Mouse (Mus musculus) cerebellum, adult 2 months (tissue): ENCODE measurements around the gene Bst1. TPM values are rescaled to one million over a fixed set of nuclear protein-coding genes. Genes with fewer than 3 reads are reported as not detected.
A peak's percentile ranks its signal among the peaks of the same experiment; 100 is the strongest.

Experiments used
- DNase-seq, 2 experiments: peaks; one replicate each; pipeline ENCODE4 v3.0.0; 2021
- H3K27ac ChIP-seq: fragments of 200-500 bp; 2 replicates; pipeline ENCODE4 v1.5.1; 2012; ENCODE audit warnings: low read length, control low read depth, inconsistent platforms; ENCODE audit not compliant: insufficient read depth
- H3K27me3 ChIP-seq: fragments of 200-500 bp; 2 replicates; pipeline ENCODE4 v1.6.1; 2012; ENCODE audit warnings: inconsistent platforms, mild to moderate bottlenecking, low read length, moderate library complexity; ENCODE audit not compliant: control insufficient read depth, insufficient read depth
- H3K4me1 ChIP-seq: fragments of 200-500 bp; 2 replicates; pipeline ENCODE4 v1.6.1; 2011; ENCODE audit warnings: low read length; ENCODE audit not compliant: control insufficient read depth, insufficient read depth
- H3K4me3 ChIP-seq: fragments of 200-500 bp; replicated peaks from 2 replicates; pipeline ENCODE3; 2011; ENCODE audit warnings: mild to moderate bottlenecking, low read depth, low read length, control low read depth; ENCODE audit not compliant: insufficient read depth
- CTCF ChIP-seq: fragments of 200-500 bp; IDR thresholded peaks from 2 replicates; pipeline ENCODE4 v1.5.1; 2011; ENCODE audit warnings: low read depth, mild to moderate bottlenecking, control low read depth, low read length, moderate library complexity, borderline replicate concordance; ENCODE audit not compliant: insufficient read depth
- POLR2A ChIP-seq: fragments of 200-500 bp; IDR thresholded peaks from 2 replicates; pipeline ENCODE4 v1.6.1; 2011; ENCODE audit warnings: low read length, control low read depth, borderline replicate concordance; ENCODE audit not compliant: insufficient read depth
- WGBS: fragments of 180-500 bp; shearing (Covaris S2); methylation state at CpG from one replicate; pipeline ENCODE4 v1.1.7; 2018; 5-methylcytosine and 5-hydroxymethylcytosine counted together
- polyA plus RNA-seq: library from polyadenylated mRNA; depleted of rRNA; stranded (reverse); fragments of >200 nt; gene quantifications from 2 replicates; pipeline ENCODE4 v1.2.3, GENCODE M21; 2012; rRNA removed

Gene Bst1
- polyA plus RNA-seq: 0.17 and 0.28 TPM in 2 replicates

DNA sequence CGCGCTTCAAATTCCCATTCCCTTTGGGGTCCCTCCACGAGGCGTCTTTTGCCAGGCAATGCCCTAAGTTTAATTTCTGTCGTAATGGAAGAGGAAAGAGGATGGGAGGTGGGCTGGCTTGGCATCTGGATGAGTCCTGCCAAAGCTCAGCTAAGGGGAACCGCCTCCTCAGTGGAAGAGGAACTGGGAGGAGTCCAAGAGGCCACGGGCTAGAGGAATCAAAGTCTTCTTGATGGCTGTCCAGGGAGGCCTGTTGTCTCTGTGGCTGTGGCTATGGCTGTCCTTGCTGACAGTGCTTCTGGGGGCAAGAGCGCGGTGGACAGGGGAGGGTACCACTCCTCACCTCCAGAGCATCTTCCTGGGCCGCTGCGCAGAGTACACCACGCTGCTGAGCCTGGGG, at the start of gene Bst1:
Gene Bst1 (plus strand): TSS at position 191 of the 400 bp plus-strand sequence.
- H3K4me1 ChIP-seq: no peaks in the 10 kb centered on the region
- H3K4me3 ChIP-seq: no peak within 1 kb of the TSS
- no peak within 1 kb of the TSS for H3K27ac ChIP-seq
- 43% methylated on average over 12 of the region's 12 CpGs for WGBS
- no peak for DNase-seq
- no peak for TF ChIP-seq POLR2A
- no peak for TF ChIP-seq CTCF
- H3K27me3 ChIP-seq: no peaks in the 10 kb centered on the region

DNA sequence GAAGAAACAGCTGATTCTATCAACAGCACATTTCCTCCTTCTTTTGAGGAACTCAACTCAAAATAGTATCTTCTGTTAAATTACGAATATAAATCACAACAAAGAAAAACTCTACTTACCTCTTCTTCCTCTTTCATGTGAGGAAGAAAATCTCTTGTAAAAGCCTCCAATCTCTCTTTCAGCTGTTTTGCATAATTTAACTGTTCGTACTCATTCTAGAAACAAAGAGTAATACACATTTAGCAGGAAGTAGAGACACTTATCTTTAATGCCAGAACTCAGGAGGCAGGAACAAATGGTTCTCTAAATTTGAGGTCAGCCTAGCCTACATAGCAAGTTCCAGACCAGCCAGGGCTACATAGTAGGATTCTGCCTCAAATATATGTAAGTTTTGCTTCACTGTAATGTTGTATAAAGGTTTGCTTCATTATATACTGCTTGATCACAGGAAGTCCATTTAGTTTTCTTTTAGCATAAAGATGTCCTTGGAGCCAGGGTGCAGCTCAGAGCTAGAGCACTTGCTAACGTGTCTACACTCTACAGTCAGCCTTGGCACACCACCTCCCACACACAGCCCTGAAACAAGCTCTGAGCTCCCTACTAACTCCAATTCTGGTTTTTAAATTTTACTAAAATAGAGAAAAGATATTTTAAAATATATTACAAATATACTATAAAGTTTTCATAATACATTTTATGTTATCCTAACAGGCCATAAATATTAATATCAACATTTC, 47.9 kb upstream of the Bst1 start:
- no peaks in the 10 kb centered on the region for H3K27me3 ChIP-seq
- no peak for TF ChIP-seq POLR2A
- no peak for TF ChIP-seq CTCF
- H3K27ac ChIP-seq: no peak overlapping the region
- no peak for DNase-seq
- H3K4me1 ChIP-seq: no peaks in the 10 kb centered on the region
- 73% methylated on average over 3 of the region's 3 CpGs for WGBS
- H3K4me3 ChIP-seq: no peak overlapping the region

DNA sequence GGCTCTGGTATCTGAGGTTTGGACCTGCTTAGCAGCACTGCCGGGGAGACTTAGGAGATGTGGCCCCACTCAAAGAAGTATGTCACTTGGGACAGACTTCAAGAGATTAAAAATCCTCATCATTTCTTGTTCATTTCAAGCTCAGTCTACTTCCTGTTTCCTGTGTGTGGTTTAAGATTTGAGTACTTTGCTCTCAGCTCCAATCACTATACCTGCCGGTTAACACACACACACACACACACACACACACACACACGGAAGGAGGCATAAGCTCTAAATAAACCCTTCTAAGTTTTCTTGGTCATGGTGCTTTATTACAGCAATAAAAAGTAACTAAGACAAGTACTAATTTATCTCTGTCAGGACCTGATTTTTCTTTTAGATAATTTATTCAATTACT, 47.1 kb upstream of the Bst1 start:
- no peak for DNase-seq

DNA sequence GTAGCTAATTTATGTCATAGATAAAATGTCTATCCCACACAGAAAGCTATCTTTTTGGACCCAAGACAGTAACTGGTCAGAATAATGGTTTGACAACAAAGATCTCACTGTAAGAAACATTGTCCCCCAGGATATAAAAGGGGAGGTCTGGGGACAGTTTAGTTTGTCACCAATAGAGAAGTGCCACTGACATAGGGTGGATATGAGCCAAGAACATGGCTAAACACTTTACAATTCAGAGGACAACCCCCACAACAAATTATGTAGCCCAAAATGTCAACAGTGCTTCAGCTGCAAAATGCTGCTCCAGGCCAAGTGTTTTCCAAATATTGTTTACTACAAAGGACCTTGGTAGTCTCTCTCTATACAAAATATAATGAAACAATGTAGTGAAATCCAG, 42.3 kb upstream of the Bst1 start:
- DNase-seq: no peak
- no peak for TF ChIP-seq POLR2A
- no peak overlapping the region for H3K4me3 ChIP-seq
- H3K27me3 ChIP-seq: no peaks in the 10 kb centered on the region
- no peaks in the 10 kb centered on the region; the same call in 1 of the 2 replicates for H3K4me1 ChIP-seq
- no peak overlapping the region for H3K27ac ChIP-seq

More for the DNA sequence above, 47.1 kb upstream of the Bst1 start:
- 92% methylated on average over 3 of the region's 3 CpGs for WGBS
- no peak overlapping the region for H3K27ac ChIP-seq
- TF ChIP-seq POLR2A: no peak
- TF ChIP-seq CTCF: no peak
- no peak overlapping the region for H3K4me3 ChIP-seq
- H3K4me1 ChIP-seq: no peaks in the 10 kb centered on the region; the same call in 1 of the 2 replicates
- no peaks in the 10 kb centered on the region for H3K27me3 ChIP-seq

DNA sequence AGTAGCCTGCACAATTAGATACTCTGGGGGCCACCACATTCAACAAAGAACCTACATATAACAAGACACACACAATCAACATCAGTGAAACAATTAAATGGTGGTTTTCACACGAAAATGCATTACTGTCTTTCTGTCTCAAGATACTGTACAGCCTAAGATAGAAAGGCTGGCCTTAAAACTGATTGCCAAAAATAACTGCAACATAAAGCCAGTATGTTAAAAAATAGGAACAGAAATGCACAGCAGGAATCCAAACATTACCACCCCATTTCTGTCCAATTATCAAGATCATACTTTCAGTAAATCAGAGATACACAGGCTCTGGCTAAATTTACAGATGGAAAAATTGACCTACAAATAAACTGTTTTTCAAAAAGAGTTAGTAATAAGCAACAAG, 41.7 kb upstream of the Bst1 start:
- H3K4me3 ChIP-seq: no peak overlapping the region
- no peaks in the 10 kb centered on the region for H3K27me3 ChIP-seq
- TF ChIP-seq POLR2A: no peak
- no peak for TF ChIP-seq CTCF
- no peaks in the 10 kb centered on the region; the same call in 1 of the 2 replicates for H3K4me1 ChIP-seq
- no peak for DNase-seq
- 27% methylated on average over 1 of the region's 1 CpGs for WGBS
- H3K27ac ChIP-seq: no peak overlapping the region

DNA sequence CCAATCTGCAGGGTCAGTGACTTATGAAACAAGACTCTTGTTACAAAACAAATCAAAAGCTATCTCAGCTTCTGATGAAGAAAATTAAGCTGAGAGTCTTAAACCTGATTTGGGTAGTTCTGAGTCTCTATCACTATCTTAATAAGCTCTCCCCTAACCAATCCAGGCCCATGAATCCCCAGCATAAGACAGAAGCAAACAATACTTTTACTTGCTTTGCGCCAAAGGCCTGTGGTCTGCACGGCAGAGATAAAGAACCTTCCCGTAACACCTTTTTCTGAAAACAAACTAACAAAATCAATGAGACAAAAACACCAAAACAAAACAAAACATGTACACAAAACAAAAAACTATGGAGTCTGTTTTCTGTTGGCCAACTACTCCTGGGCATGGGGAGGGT, 40.1 kb upstream of the Bst1 start:
- no peaks in the 10 kb centered on the region; the same call in 1 of the 2 replicates for H3K4me1 ChIP-seq
- 90% methylated on average over 3 of the region's 3 CpGs for WGBS
- no peak for TF ChIP-seq POLR2A
- no peak for TF ChIP-seq CTCF

DNA sequence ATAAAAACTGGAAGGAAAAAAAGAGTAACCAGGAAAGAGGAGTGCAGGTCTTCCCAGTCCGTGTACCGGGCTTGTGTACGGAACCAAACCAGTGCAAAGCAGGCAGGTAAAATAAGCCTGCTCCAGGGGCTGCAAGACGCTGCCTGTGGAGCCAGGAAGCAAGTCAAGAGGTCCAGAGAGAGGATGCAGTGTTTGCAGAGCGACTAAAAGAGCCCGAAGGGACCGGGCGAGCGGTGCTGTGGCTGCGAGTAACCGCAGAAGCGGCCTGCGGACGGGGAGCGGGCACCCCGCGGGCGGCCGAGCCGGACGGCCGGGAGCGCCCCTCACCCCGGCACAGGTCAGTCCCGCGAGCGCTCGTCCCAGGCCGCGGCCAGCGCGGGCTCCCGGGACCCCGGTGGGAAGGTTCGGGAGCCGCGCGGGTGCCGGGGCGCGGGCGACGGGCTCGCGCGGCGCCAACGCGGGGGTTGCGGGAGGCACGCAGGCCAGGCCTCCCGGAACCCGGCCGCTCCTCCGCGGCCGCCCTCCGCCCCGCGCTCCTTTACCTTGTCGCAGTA, 37.2 kb upstream of the Bst1 start:
- DNase-seq: no peak
- Histone ChIP-seq H3K4me3 (peak overlapping the region; percentile 73), H3K27me3 (no peaks in the 10 kb centered on the region), H3K4me1 (no peaks in the 10 kb centered on the region; the same call in 1 of the 2 replicates), H3K27ac (peak overlapping the region; percentile 83)
- under 1% methylated on average over 49 of the region's 61 CpGs for WGBS
- TF ChIP-seq POLR2A (no peak), CTCF (no peak)

More for the DNA sequence above, 40.1 kb upstream of the Bst1 start:
- Histone ChIP-seq H3K27me3 (no peaks in the 10 kb centered on the region), H3K4me3 (no peak overlapping the region), H3K27ac (no peak overlapping the region)
- no peak for DNase-seq
